Mouse (Mus musculus) midbrain, postnatal 0 days (tissue): Measurements from ENCODE around the gene Ptpre. TPM values are rescaled to one million over a fixed set of nuclear protein-coding genes. Genes with fewer than 3 reads are reported as not detected.
"Not testable (repeated sequence)": the region's sequence is repeated elsewhere in the genome, so short reads cannot be mapped to it uniquely, and the experiment has no call there.

Experiments
- ATAC-seq: fragments of 200-750 bp; cut with Nextera tagmentation; 2 replicates; pipeline ENCODE4 v1.8.0; 2017; ENCODE audit warnings: moderate number of reproducible peaks, mild to moderate bottlenecking, moderate TSS enrichment, moderate library complexity; ENCODE audit not compliant: low FRiP score
- DNase-seq: peaks from one replicate; pipeline ENCODE4 v3.0.0-alpha.2; 2015; ENCODE audit warnings: low spot score
- H3K27ac ChIP-seq: fragments of 300-500 bp; sonication (generic); 2 replicates; pipeline ENCODE4 v1.5.1; 2014; ENCODE audit warnings: low read depth, mild to moderate bottlenecking, low read length, mixed read lengths
- H3K27me3 ChIP-seq: fragments of 300-500 bp; sonication (generic); 2 replicates; pipeline ENCODE4 v1.6.1; 2014; ENCODE audit warnings: low read length, control low read depth, mixed read lengths; ENCODE audit not compliant: insufficient read depth
- H3K36me3 ChIP-seq: fragments of 300-500 bp; sonication (generic); 2 replicates; pipeline ENCODE4 v1.6.1; 2014; ENCODE audit warnings: low read length, control low read depth, mixed read lengths; ENCODE audit not compliant: insufficient read depth
- H3K4me1 ChIP-seq: fragments of 300-500 bp; sonication (generic); 2 replicates; pipeline ENCODE4 v1.6.1; 2014; ENCODE audit warnings: mild to moderate bottlenecking, control low read depth, antibody characterized with exemption, low read length, mixed read lengths; ENCODE audit not compliant: insufficient read depth
- H3K4me2 ChIP-seq: fragments of 300-500 bp; sonication (generic); 2 replicates; pipeline ENCODE4 v1.6.1; 2014; ENCODE audit warnings: low read depth, mild to moderate bottlenecking, low read length, mixed read lengths; ENCODE audit not compliant: poor library complexity, severe bottlenecking
- H3K4me3 ChIP-seq: fragments of 300-500 bp; sonication (generic); 2 replicates; pipeline ENCODE4 v1.5.1; 2014; ENCODE audit warnings: low read depth, mild to moderate bottlenecking, low read length, moderate library complexity
- H3K9ac ChIP-seq: fragments of 300-500 bp; sonication (generic); replicated peaks from 2 replicates; pipeline ENCODE4 v1.6.1; 2014; ENCODE audit warnings: mild to moderate bottlenecking, low read length, moderate library complexity, mixed read lengths; ENCODE audit not compliant: poor library complexity, severe bottlenecking
- H3K9me3 ChIP-seq: fragments of 300-500 bp; sonication (generic); 2 replicates; pipeline ENCODE4 v1.6.1; 2016; ENCODE audit warnings: low read length, control low read depth
- CTCF ChIP-seq: IDR thresholded peaks from 2 replicates; pipeline ENCODE4 v1.5.1; 2016; ENCODE audit warnings: antibody characterized with exemption, mild to moderate bottlenecking
- WGBS: fragments of 180-500 bp; shearing (Covaris S2); extraction: QIAGEN DNeasy Blood & Tissue Kit; methylation state at CpG from one replicate; pipeline ENCODE4 v1.1.7; 2014; 5-methylcytosine and 5-hydroxymethylcytosine counted together
- polyA plus RNA-seq: library from polyadenylated mRNA; unstranded; fragments of >200 nt; fragmentation: Nextera tagmentation; extraction: Ambion mirVana; gene quantifications from 2 replicates; pipeline ENCODE4 v1.2.1, GENCODE M21; 2015
- total RNA-seq: library from RNA; depleted of rRNA; stranded (reverse); fragments of >200 nt; gene quantifications from 2 replicates; pipeline ENCODE4 v1.2.3, GENCODE M21; 2014

Ptpre gene
- total and polyA plus RNA-seq, 2 experiments from 2014 or later = 9.2 to 14.6 TPM

DNA sequence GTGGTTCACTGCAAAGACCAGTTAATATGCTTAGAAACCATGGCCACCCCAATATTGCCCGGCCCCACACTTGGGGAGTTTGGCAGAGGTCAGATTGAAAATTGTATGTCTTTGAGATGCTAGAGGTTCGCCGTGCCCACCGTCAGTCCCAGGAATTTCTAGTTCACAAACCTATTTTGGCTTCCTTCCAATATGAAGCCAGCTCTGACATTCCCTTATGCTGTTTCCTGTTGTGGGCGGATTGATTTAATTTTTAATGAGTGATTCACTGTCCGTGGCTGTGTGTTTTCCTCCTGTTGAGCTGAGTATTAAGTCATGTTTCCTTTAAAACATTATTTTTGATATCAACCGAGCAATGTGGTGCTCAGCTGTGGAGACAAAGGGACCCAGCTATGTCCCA, 72.4 kb downstream of the Ptpre start:
- no peak for ATAC-seq
- 47% methylated on average over 7 of the region's 7 CpGs for WGBS
- no peaks in the 10 kb centered on the region for H3K27me3 ChIP-seq
- 0 out of 2 replicates have a peak overlapping the region, but pooled peaks have one; percentile 2 for H3K27ac ChIP-seq
- DNase-seq = no peak
- H3K9me3 ChIP-seq = no peaks in the 10 kb centered on the region
- H3K36me3 ChIP-seq = no peaks in the 10 kb centered on the region
- H3K9ac ChIP-seq = no peak overlapping the region
- H3K4me2 ChIP-seq = no peak overlapping the region
- H3K4me3 ChIP-seq = no peak overlapping the region
- 0 out of 2 replicates have a peak, but pooled peaks cover 5% of the 10 kb centered on the region for H3K4me1 ChIP-seq
- no peak for TF ChIP-seq CTCF

DNA sequence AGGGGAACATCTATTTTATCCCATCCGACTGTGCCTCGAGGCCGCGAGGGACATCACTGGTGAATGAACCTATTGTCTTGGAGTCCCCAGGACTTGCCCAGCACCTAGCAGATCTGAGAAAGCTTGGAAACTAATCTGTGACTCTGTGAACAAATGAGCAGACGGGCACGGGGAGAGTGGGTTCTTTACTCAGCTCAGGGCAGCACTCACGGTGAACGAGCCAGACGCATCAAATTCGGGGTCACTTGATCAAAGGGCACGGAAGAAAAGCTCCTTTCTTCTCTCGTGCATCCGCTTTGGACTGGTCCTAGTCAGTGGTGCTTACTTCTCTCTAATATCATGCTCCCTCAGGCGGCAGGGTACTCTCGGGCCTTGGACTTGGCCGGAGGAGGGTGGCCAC, 75.0 kb downstream of the Ptpre start:
- H3K4me1 ChIP-seq = 0 out of 2 replicates have a peak, but pooled peaks cover 5% of the 10 kb centered on the region
- WGBS = 52% methylated on average over 16 of the region's 16 CpGs
- ATAC-seq (no peak), DNase-seq (no peak)
- no peak overlapping the region for H3K27ac ChIP-seq
- TF ChIP-seq CTCF = no peak
- no peak overlapping the region for H3K4me2 ChIP-seq
- H3K9ac ChIP-seq = no peak overlapping the region
- H3K9me3 ChIP-seq = no peaks in the 10 kb centered on the region
- no peaks in the 10 kb centered on the region for H3K36me3 ChIP-seq
- H3K27me3 ChIP-seq = no peaks in the 10 kb centered on the region
- H3K4me3 ChIP-seq = no peak overlapping the region

DNA sequence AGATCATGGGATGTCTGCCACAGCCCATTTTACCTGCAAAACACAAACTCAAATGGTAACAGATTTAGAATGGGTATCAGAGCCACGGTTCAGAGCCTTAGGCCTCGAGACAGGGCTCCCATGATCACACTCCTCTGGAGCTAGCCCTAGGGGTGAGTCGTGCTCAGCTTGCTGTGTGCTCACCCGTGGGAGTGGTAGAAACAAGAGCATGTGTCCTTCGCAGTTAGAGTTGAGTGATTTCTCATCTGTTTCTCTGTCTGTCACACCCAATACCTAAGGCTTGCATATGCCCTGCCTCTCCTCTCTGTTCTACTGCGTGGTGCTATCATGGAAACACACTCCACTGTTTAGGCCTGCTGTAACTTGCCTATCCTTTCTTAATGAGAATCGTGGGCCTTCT, 75.5 kb downstream of the Ptpre start:
- no peaks in the 10 kb centered on the region for H3K9me3 ChIP-seq
- H3K36me3 ChIP-seq = no peaks in the 10 kb centered on the region
- H3K27ac ChIP-seq = no peak overlapping the region
- H3K27me3 ChIP-seq = no peaks in the 10 kb centered on the region
- no peak for TF ChIP-seq CTCF
- H3K4me2 ChIP-seq = no peak overlapping the region
- DNase-seq (no peak), ATAC-seq (no peak)
- H3K4me3 ChIP-seq = no peak overlapping the region
- 69% methylated on average over 7 of the region's 7 CpGs for WGBS
- H3K9ac ChIP-seq = no peak overlapping the region
- H3K4me1 ChIP-seq = 0 out of 2 replicates have a peak, but pooled peaks cover 5% of the 10 kb centered on the region

GRCm38 (mm10) chr7:135613380-135613779, 76.1 kb downstream of the Ptpre start:
- DNase-seq = no peak
- no peak for ATAC-seq
- Histone ChIP-seq H3K36me3 (no peaks in the 10 kb centered on the region), H3K4me3 (no peak overlapping the region), H3K27me3 (no peaks in the 10 kb centered on the region), H3K27ac (no peak overlapping the region), H3K9me3 (no peaks in the 10 kb centered on the region), H3K4me1 (peaks cover 8% of the 10 kb centered on the region; the same call in 1 of the 2 replicates), H3K4me2 (no peak overlapping the region), H3K9ac (no peak overlapping the region)
- 90% methylated on average over 3 of the region's 3 CpGs for WGBS
- TF ChIP-seq CTCF = no peak

GRCm38 (mm10) chr7:135614892-135615291, 77.6 kb downstream of the Ptpre start:
- no peak overlapping the region for H3K9ac ChIP-seq
- no peaks in the 10 kb centered on the region for H3K36me3 ChIP-seq
- no peaks in the 10 kb centered on the region for H3K9me3 ChIP-seq
- ATAC-seq (no peak), DNase-seq (peak; percentile 54)
- TF ChIP-seq CTCF = no peak
- 42% methylated on average over 8 of the region's 8 CpGs for WGBS
- no peak overlapping the region for H3K4me3 ChIP-seq
- H3K4me2 ChIP-seq = peak overlapping the region; percentile 3; the same call in 1 of the 2 replicates
- H3K4me1 ChIP-seq = peaks cover 18% of the 10 kb centered on the region
- no peaks in the 10 kb centered on the region for H3K27me3 ChIP-seq
- H3K27ac ChIP-seq = peak overlapping the region; percentile 27; the same call in 1 of the 2 replicates

GRCm38 (mm10) chr7:135616479-135616878, 79.2 kb downstream of the Ptpre start:
- H3K4me2 ChIP-seq, DNase-seq, ATAC-seq, H3K9me3 ChIP-seq, H3K36me3 ChIP-seq, H3K4me3 ChIP-seq, H3K9ac ChIP-seq, H3K27me3 ChIP-seq, H3K27ac ChIP-seq: not testable (repeated sequence)
- peak; percentile 32 for TF ChIP-seq CTCF
- H3K4me1 ChIP-seq = peaks cover 13% of the 10 kb centered on the region
